Mouse (Mus musculus) liver, postnatal 0 days (tissue): ENCODE measurements at regions not wholly inside any gene's neighbourhood (a gene's known extent, or its start where the extent isn't known, plus 50 kb on each side); places are given as distances from the start of the nearest gene placed in this dataset.

Experiments used
- CTCF ChIP-seq: sonication (generic); IDR thresholded peaks from 2 replicates; pipeline ENCODE4 v1.5.1; 2016; ENCODE audit warnings: antibody characterized with exemption, low read depth
- EP300 ChIP-seq: IDR thresholded peaks from 2 replicates; pipeline ENCODE4 v1.6.1; 2016; ENCODE audit warnings: antibody characterized with exemption, low read depth, mild to moderate bottlenecking

- TF ChIP-seq CTCF: no peak
- TF ChIP-seq EP300: no peak
Measured at GRCm38 (mm10) chr14:14518027-14518426, 116.9 kb downstream of the Olfr721-ps1 start.
